Mouse (Mus musculus): ENCODE measurements around the gene Pgs1. TPM values are rescaled to one million over a fixed set of nuclear protein-coding genes. Genes with fewer than 3 reads are reported as not detected.

The Pgs1 gene
- total and polyA plus RNA-seq, 3 experiments, result 38.1 to 60.5 (median 50.8) TPM

DNA sequence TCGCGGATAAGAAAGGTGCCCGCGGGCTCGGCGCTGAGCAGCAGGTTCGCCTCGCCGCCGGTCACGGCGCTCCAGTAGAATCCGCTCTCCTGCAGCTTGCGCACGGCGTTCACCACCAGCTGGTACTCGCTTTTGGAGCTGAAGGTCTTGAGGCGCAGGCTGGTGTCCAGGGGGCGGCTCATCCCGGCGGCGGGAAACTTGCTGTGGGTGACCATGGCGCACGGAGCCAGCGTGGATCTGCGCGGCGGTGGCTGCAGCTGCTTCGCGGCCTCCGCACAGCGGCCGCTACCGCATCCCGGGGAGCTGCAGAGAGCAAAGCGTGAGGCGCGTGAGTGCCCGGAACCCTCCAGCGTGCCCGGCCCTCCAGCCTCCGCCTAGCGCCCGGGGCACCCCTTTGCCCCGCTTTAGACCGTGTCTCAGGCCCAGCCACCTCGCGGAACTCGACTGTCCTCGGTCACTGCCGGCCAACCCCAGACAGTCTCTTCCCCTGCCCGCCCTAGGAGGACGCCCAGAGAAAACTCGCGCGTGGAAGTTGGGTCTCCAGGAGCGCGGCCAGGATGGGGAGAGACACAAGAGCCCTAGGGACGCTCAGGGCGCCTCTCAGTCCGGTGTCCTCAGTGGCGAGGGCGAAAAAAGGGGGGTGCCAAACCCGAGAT lies 17.9 kb upstream of the Pgs1 start:
- Histone ChIP-seq H3K79me2 (replicated peaks; ENCODE audit: control insufficient read depth, extremely low read depth, insufficient read depth, poor library complexity, severe bottlenecking) (no peaks in the 10 kb centered on the region), H3K4me2 (ENCODE audit: insufficient read depth, low read depth, poor library complexity, severe bottlenecking) (peak overlapping the region; percentile 41), H3K9me3 (replicated peaks; ENCODE audit: low read length) (peaks cover 19% of the 10 kb centered on the region), H3K4me1 (ENCODE audit: control insufficient read depth in 1 of 2, insufficient read depth in 2 of 2) (peaks cover 38 to 77% of the 10 kb centered on the region in 2 experiments), H3K36me3 (replicated peaks in 1 of 2; ENCODE audit: control insufficient read depth in 1 of 2, insufficient read depth in 1 of 2, low read length in 1 of 2) (peaks cover 6 to 11% of the 10 kb centered on the region in 2 experiments), H3K27me3 (replicated peaks) (peaks cover 75% of the 10 kb centered on the region), H3K4me3 (replicated peaks in 1 of 3; ENCODE audit: low read depth in 2 of 3, low read length in 2 of 3, poor library complexity in 1 of 3) (peak overlapping the region in 2 of 3 experiments; percentile 45 to 75), H3K9ac (ENCODE audit: insufficient read depth, low read depth) (peak overlapping the region; percentile 92; the same call in 1 of the 2 replicates), H3K27ac (ENCODE audit: insufficient read depth, low read depth) (no peak overlapping the region)
- TF ChIP-seq ZC3H11A (IDR thresholded peaks at IDR 0.05; ENCODE audit: low read depth, low read length), result no peak
- no peak for TF ChIP-seq TCF12 (IDR thresholded peaks at IDR 0.05; ENCODE audit: low read depth, low read length)
- no peak for TF ChIP-seq NRF1 (IDR thresholded peaks at IDR 0.05; ENCODE audit: low read depth, low read length)
- no peak for TF ChIP-seq ZMIZ1 (IDR thresholded peaks at IDR 0.05; ENCODE audit: low read depth, low read length)
- TF ChIP-seq CHD2 (IDR thresholded peaks at IDR 0.05; ENCODE audit: low read length), result no peak
- TF ChIP-seq USF1 (IDR thresholded peaks at IDR 0.05; ENCODE audit: low read depth, low read length), result no peak
- TF ChIP-seq ELF1 (IDR thresholded peaks at IDR 0.05; ENCODE audit: low read depth, low read length), result no peak
- TF ChIP-seq ZKSCAN1 (IDR thresholded peaks at IDR 0.05; ENCODE audit: borderline replicate concordance, low read depth, low read length), result no peak
- no peak for TF ChIP-seq MXI1 (IDR thresholded peaks at IDR 0.05; ENCODE audit: low read depth, low read length)
- no peak for TF ChIP-seq POLR2AphosphoS2 (IDR thresholded peaks at IDR 0.05; ENCODE audit: low read depth, low read length)
- in situ Hi-C loops (cut with MboI; ENCODE audit: low pct_ligation_motif_present, low pct_unique_long_range_greater_than_20kb, low sequenced_read_pairs) (loop anchor here (5.0 kb wide), 2 partner anchors 44 to 96 kb away; partner anchors contain the start of gene Tha1), dilution Hi-C loops (cut with MboI; ENCODE audit: extremely low pct_ligation_motif_present, extremely low pct_unique_long_range_greater_than_20kb, low sequenced_read_pairs) (no loop called here)
- no peak for DNase-seq (ENCODE audit: extremely low read depth)

DNA sequence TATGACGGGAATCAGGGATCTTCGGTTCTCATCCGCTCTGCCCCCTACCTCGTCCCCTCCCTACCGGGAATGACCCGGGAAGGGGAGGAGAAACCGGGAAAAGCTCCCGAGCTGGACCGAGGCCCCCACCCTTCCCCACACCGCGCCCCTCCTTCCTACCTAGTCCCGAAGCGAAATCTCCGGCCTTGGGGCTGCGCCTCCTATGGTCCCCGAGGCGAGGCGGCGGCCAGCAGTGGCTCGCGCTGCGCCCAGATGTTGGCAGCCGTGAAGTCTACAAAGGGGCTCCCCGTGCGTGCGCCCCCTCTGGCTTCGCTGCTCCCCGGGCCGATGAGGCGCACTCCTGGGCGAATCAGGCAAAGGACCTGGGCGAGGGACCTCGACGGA lies 17.4 kb upstream of the Pgs1 start:
- no peak for DNase-seq (ENCODE audit: extremely low read depth)

More for the DNA sequence above, 17.4 kb upstream of the Pgs1 start:
- Histone ChIP-seq H3K4me2 (ENCODE audit: insufficient read depth, low read depth, poor library complexity, severe bottlenecking) (peak overlapping the region; percentile 41), H3K4me1 (ENCODE audit: control insufficient read depth in 1 of 2, insufficient read depth in 2 of 2) (peaks cover 34 to 76% of the 10 kb centered on the region in 2 experiments), H3K9ac (ENCODE audit: insufficient read depth, low read depth) (peak overlapping the region; percentile 92), H3K27ac (ENCODE audit: insufficient read depth, low read depth) (peak overlapping the region; percentile 88), H3K27me3 (replicated peaks) (peaks cover 75% of the 10 kb centered on the region), H3K36me3 (replicated peaks in 1 of 2; ENCODE audit: control insufficient read depth in 1 of 2, insufficient read depth in 1 of 2, low read length in 1 of 2) (peaks cover 6 to 11% of the 10 kb centered on the region in 2 experiments), H3K4me3 (replicated peaks in 1 of 3; ENCODE audit: low read depth in 2 of 3, low read length in 2 of 3, poor library complexity in 1 of 3) (peak overlapping the region; percentile 37 to 75 (median 45)), H3K79me2 (replicated peaks; ENCODE audit: control insufficient read depth, extremely low read depth, insufficient read depth, poor library complexity, severe bottlenecking) (no peaks in the 10 kb centered on the region), H3K9me3 (replicated peaks; ENCODE audit: low read length) (peaks cover 19% of the 10 kb centered on the region)
- TF ChIP-seq RAD21 (IDR thresholded peaks at IDR 0.05; ENCODE audit: low read depth, low read length) (no peak), JUND (conservative IDR thresholded peaks at IDR 0.05; ENCODE audit: low read depth, low read length) (no peak), ELF1 (IDR thresholded peaks at IDR 0.05; ENCODE audit: low read depth, low read length) (no peak), SIN3A (IDR thresholded peaks at IDR 0.05; ENCODE audit: low read length) (no peak), MXI1 (IDR thresholded peaks at IDR 0.05; ENCODE audit: low read depth, low read length) (no peak), MAFK (IDR thresholded peaks at IDR 0.05; ENCODE audit: insufficient replicate concordance, low read length) (no peak), USF2 (conservative IDR thresholded peaks at IDR 0.05; ENCODE audit: low read depth, low read length) (no peak), CHD1 (IDR thresholded peaks at IDR 0.05; ENCODE audit: low read depth, low read length) (peak; percentile 43; the same call in 1 of the 2 replicates), POLR2AphosphoS2 (IDR thresholded peaks at IDR 0.05; ENCODE audit: low read depth, low read length) (no peak)
- dilution Hi-C loops (cut with MboI; ENCODE audit: extremely low pct_ligation_motif_present, extremely low pct_unique_long_range_greater_than_20kb, low sequenced_read_pairs) (no loop called here), in situ Hi-C loops (cut with MboI; ENCODE audit: low pct_ligation_motif_present, low pct_unique_long_range_greater_than_20kb, low sequenced_read_pairs) (loop anchor here (5.0 kb wide), 2 partner anchors 44 to 96 kb away; partner anchors contain the start of gene Tha1)
